Mouse (Mus musculus) kidney, embryonic 14.5 days (tissue): Measurements from ENCODE around the gene Fpr-rs6. TPM values are rescaled to one million over a fixed set of nuclear protein-coding genes. Genes with fewer than 3 reads are reported as not detected.

Source experiments
- ATAC-seq: fragments of 200-750 bp; cut with Nextera tagmentation; 2 replicates; pipeline ENCODE4 v1.8.0; 2017; ENCODE audit warnings: moderate number of reproducible peaks, mild to moderate bottlenecking, moderate TSS enrichment, moderate library complexity; ENCODE audit not compliant: low FRiP score, low TSS enrichment
- H3K27ac ChIP-seq: fragments of 300-500 bp; sonication (generic); 2 replicates; pipeline ENCODE4 v1.5.1; 2014; ENCODE audit warnings: low read depth, mild to moderate bottlenecking, low read length, moderate library complexity, mixed read lengths
- H3K27me3 ChIP-seq: fragments of 300-500 bp; sonication (generic); 2 replicates; pipeline ENCODE4 v1.6.1; 2014; ENCODE audit warnings: mild to moderate bottlenecking, low read length; ENCODE audit not compliant: control insufficient read depth, insufficient read depth
- H3K36me3 ChIP-seq: fragments of 300-500 bp; sonication (generic); 2 replicates; pipeline ENCODE4 v1.6.1; 2014; ENCODE audit warnings: low read length, mixed read lengths; ENCODE audit not compliant: control insufficient read depth, insufficient read depth
- H3K4me1 ChIP-seq: fragments of 300-500 bp; sonication (generic); 2 replicates; pipeline ENCODE4 v1.6.1; 2014; ENCODE audit warnings: low read length, mixed read lengths; ENCODE audit not compliant: control insufficient read depth, insufficient read depth
- H3K4me2 ChIP-seq: fragments of 300-500 bp; sonication (generic); replicated peaks from 2 replicates; pipeline ENCODE4 v1.6.1; 2014; ENCODE audit warnings: low read depth, mild to moderate bottlenecking, low read length
- H3K4me3 ChIP-seq: fragments of 300-500 bp; sonication (generic); 2 replicates; pipeline ENCODE4 v1.5.1; 2014; ENCODE audit warnings: mild to moderate bottlenecking, low read length
- H3K9ac ChIP-seq: fragments of 300-500 bp; sonication (generic); 2 replicates; pipeline ENCODE4 v1.6.1; 2014; ENCODE audit warnings: low read depth, mild to moderate bottlenecking, low read length, moderate library complexity
- H3K9me3 ChIP-seq: fragments of 300-500 bp; sonication (generic); 2 replicates; pipeline ENCODE4 v1.6.1; 2016; ENCODE audit warnings: low read length; ENCODE audit not compliant: control insufficient read depth
- polyA plus RNA-seq: library from polyadenylated mRNA; unstranded; fragments of >200 nt; fragmentation: Nextera tagmentation; extraction: Ambion mirVana; gene quantifications from 2 replicates; pipeline ENCODE4 v1.2.1, GENCODE M21; 2014

Fpr-rs6 gene
- polyA plus RNA-seq: not detected in 2 replicates

DNA sequence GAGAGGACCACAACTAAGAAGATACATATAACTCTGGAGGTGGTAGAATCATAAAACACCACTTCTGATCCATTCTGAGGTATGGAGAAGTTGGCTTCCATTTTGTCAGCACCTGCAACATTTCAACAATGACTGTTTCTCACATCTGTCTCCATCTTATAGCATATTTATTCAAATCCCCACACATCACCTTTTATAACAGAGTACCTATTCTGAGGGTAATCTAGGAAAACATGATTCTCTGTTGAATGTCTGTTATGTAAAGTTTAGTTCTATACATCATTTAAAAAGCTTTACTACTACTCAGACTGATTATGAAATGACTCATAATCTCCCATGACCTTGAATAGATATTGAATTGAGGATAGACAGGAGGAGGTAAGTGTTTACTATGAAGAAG is at the start of gene Fpr-rs6:
TSS of gene Fpr-rs6 (minus strand) at position 101 of the 400 bp plus-strand sequence.
- no peaks in the 10 kb centered on the region for H3K27me3 ChIP-seq
- no peak within 1 kb of the TSS for H3K9ac ChIP-seq
- peaks cover 11% of the 10 kb centered on the region for H3K9me3 ChIP-seq
- no peak within 1 kb of the TSS for H3K27ac ChIP-seq
- H3K4me3 ChIP-seq: no peak within 1 kb of the TSS
- no peak for ATAC-seq
- no peak within 1 kb of the TSS for H3K4me2 ChIP-seq
- H3K4me1 ChIP-seq: no peaks in the 10 kb centered on the region
- H3K36me3 ChIP-seq: no peaks in the 10 kb centered on the region

Other genes starting within 250 kb of the Fpr-rs6 start
- not detected in 2 replicates for gene Vmn2r104, start 134.8 kb downstream of the Fpr-rs6 start, polyA plus RNA-seq
- gene Fpr-rs7, start 68.9 kb downstream of the Fpr-rs6 start, polyA plus RNA-seq: not detected in 2 replicates
- gene Vmn2r105, start 52.0 kb upstream of the Fpr-rs6 start, polyA plus RNA-seq: not detected in 2 replicates
- not detected in 2 replicates for gene Vmn2r106, start 102.5 kb upstream of the Fpr-rs6 start, polyA plus RNA-seq
- gene Vmn2r107, start 162.1 kb upstream of the Fpr-rs6 start, polyA plus RNA-seq: not detected in 2 replicates
- not detected in 2 replicates for gene Vmn1r224, start 231.0 kb upstream of the Fpr-rs6 start, polyA plus RNA-seq